Mouse (Mus musculus) ES-Bruce4 (cell line): ENCODE results near the gene Itga5. TPM values are rescaled to one million over a fixed set of nuclear protein-coding genes. Genes with fewer than 3 reads are reported as not detected.

Experiments
- H3K27ac ChIP-seq: 2 replicates; pipeline ENCODE4 v1.5.1; 2012; ENCODE audit warnings: low read length, inconsistent platforms; ENCODE audit not compliant: insufficient read depth
- H3K27me3 ChIP-seq: 2 replicates; pipeline ENCODE4 v1.6.1; 2012; ENCODE audit warnings: mild to moderate bottlenecking, low read length, inconsistent platforms; ENCODE audit not compliant: control insufficient read depth, poor library complexity, insufficient read depth, severe bottlenecking
- H3K36me3 ChIP-seq: 2 replicates; pipeline ENCODE4 v1.6.1; 2012; ENCODE audit warnings: inconsistent platforms, mild to moderate bottlenecking, low read length, moderate library complexity; ENCODE audit not compliant: control insufficient read depth, poor library complexity, insufficient read depth, severe bottlenecking
- H3K4me1 ChIP-seq: one replicate; pipeline ENCODE4 v1.8.1; 2011; ENCODE audit warnings: low read length; ENCODE audit not compliant: control insufficient read depth, insufficient read depth
- H3K4me3 ChIP-seq: 2 replicates; pipeline ENCODE4 v1.5.1; 2011; ENCODE audit warnings: low read depth, mild to moderate bottlenecking, low read length
- H3K9ac ChIP-seq: 2 replicates; pipeline ENCODE4 v1.6.1; 2012; ENCODE audit warnings: low read depth, mild to moderate bottlenecking, inconsistent platforms; ENCODE audit not compliant: poor library complexity, severe bottlenecking
- H3K9me3 ChIP-seq: replicated peaks from 2 replicates; pipeline ENCODE4 v1.6.1; 2012; ENCODE audit warnings: mild to moderate bottlenecking, low read length, inconsistent platforms; ENCODE audit not compliant: control insufficient read depth, poor library complexity, insufficient read depth, severe bottlenecking
- CTCF ChIP-seq: IDR thresholded peaks from one replicate; pipeline ENCODE4 v1.8.1; 2011; ENCODE audit warnings: low read depth, low read length
- EP300 ChIP-seq: IDR thresholded peaks from 2 replicates; pipeline ENCODE4 v1.6.1; 2011; ENCODE audit warnings: low read depth, low read length; ENCODE audit not compliant: insufficient read depth
- POLR2A ChIP-seq: IDR thresholded peaks from one replicate; pipeline ENCODE4 v1.8.1; 2011; ENCODE audit warnings: low read length; ENCODE audit not compliant: insufficient read depth
- polyA plus RNA-seq: library from polyadenylated mRNA; stranded (reverse); fragments of >200 nt; gene quantifications from 2 replicates; pipeline ENCODE4 v1.2.4, GENCODE M21; 2011; ENCODE audit warnings: low read depth; ENCODE audit not compliant: missing spikeins, insufficient read depth, insufficient read length

The Itga5 gene
- polyA plus RNA-seq, 1 experiment, result 35.6 TPM

GRCm38 (mm10) chr15:103343556-103343955 lies 23.0 kb downstream of the Itga5 start:
- peaks cover 2% of the 10 kb centered on the region for H3K4me1 ChIP-seq
- H3K27me3 ChIP-seq, result no peaks in the 10 kb centered on the region
- H3K4me3 ChIP-seq, result no peak overlapping the region
- H3K9me3 ChIP-seq, result no peaks in the 10 kb centered on the region
- TF ChIP-seq POLR2A (no peak), CTCF (no peak), EP300 (no peak)
- H3K27ac ChIP-seq, result 0 out of 2 replicates have a peak overlapping the region, but pooled peaks have one; percentile 7
- no peak overlapping the region for H3K9ac ChIP-seq
- H3K36me3 ChIP-seq, result peaks cover 19% of the 10 kb centered on the region

DNA sequence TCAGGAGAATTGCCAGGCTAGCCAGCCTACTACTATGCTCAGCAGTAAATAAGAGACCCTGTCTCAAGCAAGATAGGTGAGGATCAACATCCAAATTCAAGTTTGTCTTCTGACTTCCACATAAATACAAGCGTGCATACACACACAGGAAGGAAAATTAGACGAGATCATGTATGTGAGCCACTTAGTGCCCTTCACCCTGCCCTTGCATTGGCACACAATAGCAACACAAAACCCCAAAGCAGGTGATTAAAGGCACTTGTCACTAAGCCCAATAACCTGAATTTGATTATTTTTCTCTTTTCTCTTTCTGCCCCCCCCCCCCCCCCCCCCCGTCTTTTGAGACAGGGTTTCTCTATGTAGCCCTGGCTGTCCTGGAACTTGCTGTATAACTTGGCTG lies 23.6 kb downstream of the Itga5 start:
- Histone ChIP-seq H3K27me3 (no peaks in the 10 kb centered on the region), H3K9ac (no peak overlapping the region), H3K36me3 (peaks cover 19% of the 10 kb centered on the region), H3K9me3 (no peaks in the 10 kb centered on the region), H3K4me1 (peaks cover 6% of the 10 kb centered on the region), H3K4me3 (no peak overlapping the region), H3K27ac (no peak overlapping the region)
- TF ChIP-seq EP300, result no peak
- no peak for TF ChIP-seq CTCF
- TF ChIP-seq POLR2A, result no peak

- Histone ChIP-seq H3K4me1 (peaks cover 6% of the 10 kb centered on the region), H3K27me3 (no peaks in the 10 kb centered on the region), H3K9me3 (no peaks in the 10 kb centered on the region), H3K9ac (no peak overlapping the region), H3K27ac (no peak overlapping the region), H3K36me3 (peaks cover 14% of the 10 kb centered on the region), H3K4me3 (no peak overlapping the region)
- TF ChIP-seq POLR2A, result no peak
- no peak for TF ChIP-seq CTCF
- TF ChIP-seq EP300, result no peak
Observed at GRCm38 (mm10) chr15:103342415-103342814, 24.1 kb downstream of the Itga5 start.

DNA sequence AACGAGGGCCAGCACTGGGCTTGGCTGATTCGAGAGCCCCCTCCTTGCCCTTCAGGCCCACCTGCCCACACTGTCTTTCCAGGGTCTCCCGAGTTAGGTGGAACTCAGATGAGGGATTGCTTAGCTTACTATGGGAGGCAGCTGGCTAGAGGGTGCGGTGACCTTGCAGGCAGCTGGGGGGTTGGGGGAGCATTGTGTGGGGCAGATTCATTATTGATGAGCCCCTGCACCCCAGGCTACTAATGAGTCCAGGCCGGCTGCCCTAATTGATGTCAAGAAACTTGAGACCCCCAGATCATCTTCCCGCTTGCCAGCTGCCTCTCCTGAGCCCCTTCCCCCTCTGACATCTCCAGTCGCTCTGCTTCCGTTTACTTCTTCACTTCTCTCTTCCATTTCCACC lies 25.0 kb downstream of the Itga5 start:
- H3K27me3 ChIP-seq, result no peaks in the 10 kb centered on the region
- H3K27ac ChIP-seq, result no peak overlapping the region
- no peak for TF ChIP-seq POLR2A
- peaks cover 14% of the 10 kb centered on the region for H3K36me3 ChIP-seq
- H3K9ac ChIP-seq, result peak overlapping the region; percentile 22; the same call in 1 of the 2 replicates
- H3K4me3 ChIP-seq, result no peak overlapping the region
- H3K4me1 ChIP-seq, result peaks cover 6% of the 10 kb centered on the region
- H3K9me3 ChIP-seq, result no peaks in the 10 kb centered on the region

DNA sequence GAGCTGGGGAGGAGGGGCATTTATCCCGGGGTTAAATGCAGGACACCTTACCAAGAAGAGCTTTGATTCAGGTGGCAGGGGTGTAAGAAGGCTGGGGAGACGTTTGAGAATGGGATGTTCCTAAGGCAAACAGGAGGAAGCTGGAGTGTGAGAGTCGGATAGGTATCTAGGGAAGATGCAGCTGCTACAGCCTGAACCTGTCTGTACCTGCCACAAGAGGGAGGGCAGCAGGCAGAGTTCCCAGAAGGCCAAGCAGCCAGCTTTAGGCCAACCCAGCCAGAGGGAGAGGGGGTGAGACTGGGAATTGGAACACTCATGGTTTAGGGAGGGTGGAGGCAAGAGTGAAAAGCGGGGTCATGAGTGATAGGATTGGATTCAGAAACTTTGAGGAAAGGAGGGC lies 25.8 kb downstream of the Itga5 start:
- TF ChIP-seq POLR2A (no peak), CTCF (peak; percentile 32), EP300 (no peak)
- Histone ChIP-seq H3K4me1 (peaks cover 6% of the 10 kb centered on the region), H3K9me3 (no peaks in the 10 kb centered on the region), H3K27me3 (no peaks in the 10 kb centered on the region), H3K27ac (no peak overlapping the region), H3K4me3 (no peak overlapping the region), H3K36me3 (peaks cover 8% of the 10 kb centered on the region), H3K9ac (peak overlapping the region; percentile 22; the same call in 1 of the 2 replicates)

- peak within 1 kb of the TSS; percentile 84 for H3K4me3 ChIP-seq
- H3K9ac ChIP-seq, result peak within 1 kb of the TSS; percentile 58
- peaks cover 6% of the 10 kb centered on the region for H3K36me3 ChIP-seq
- TF ChIP-seq POLR2A, result no peak
- TF ChIP-seq CTCF, result peak; percentile 35
- no peak for TF ChIP-seq EP300
- no peak within 1 kb of the TSS for H3K27ac ChIP-seq
- peaks cover 6% of the 10 kb centered on the region for H3K4me1 ChIP-seq
- no peaks in the 10 kb centered on the region for H3K27me3 ChIP-seq
- no peaks in the 10 kb centered on the region for H3K9me3 ChIP-seq
Observed at GRCm38 (mm10) chr15:103339961-103340337, 26.6 kb downstream of the Itga5 start, which contains the start of gene Zfp385a. Zfp385a (minus strand) TSS chr15:103340093.
